Mouse (Mus musculus): ENCODE data around the gene March2. TPM values are rescaled to one million over a fixed set of nuclear protein-coding genes. Genes with fewer than 3 reads are reported as not detected.

The March2 gene
- polyA plus RNA-seq, 1 experiment, result 290 TPM

GRCm38 (mm10) chr17:33717982-33718381 is 488 bp downstream of the March2 start:
- Histone ChIP-seq H3K4me3 (ENCODE audit: extremely low read depth, insufficient read depth, insufficient read length) (peak overlapping the region; percentile 93), H3K36me3 (ENCODE audit: control insufficient read depth, insufficient read depth, low read length) (no peaks in the 10 kb centered on the region), H3K27me3 (ENCODE audit: control insufficient read depth, insufficient read depth, low read length) (no peaks in the 10 kb centered on the region), H3K27ac (ENCODE audit: insufficient read depth, low read length) (peak overlapping the region; percentile 15), H3K4me1 (ENCODE audit: control insufficient read depth, insufficient read depth, insufficient read length) (peaks cover 4% of the 10 kb centered on the region; the same call in 1 of the 2 replicates)
- TF ChIP-seq CTCF (IDR thresholded peaks at IDR 0.05; ENCODE audit: extremely low read depth, insufficient read depth, insufficient read length, insufficient replicate concordance) (no peak), POLR2A (IDR thresholded peaks at IDR 0.05; ENCODE audit: low read depth, low read length) (no peak)
- no peak for DNase-seq (ENCODE audit: low read depth in 1 of 2, low spot score in 2 of 2)
- 8% methylated on average over 8 of the region's 8 CpGs for WGBS

GRCm38 (mm10) chr17:33717246-33717645 is 1.2 kb downstream of the March2 start:
- H3K27ac ChIP-seq (ENCODE audit: insufficient read depth, low read length), result no peak overlapping the region
- no peaks in the 10 kb centered on the region for H3K36me3 ChIP-seq (ENCODE audit: control insufficient read depth, insufficient read depth, low read length)
- peaks cover 4% of the 10 kb centered on the region; the same call in 1 of the 2 replicates for H3K4me1 ChIP-seq (ENCODE audit: control insufficient read depth, insufficient read depth, insufficient read length)
- H3K27me3 ChIP-seq (ENCODE audit: control insufficient read depth, insufficient read depth, low read length), result no peaks in the 10 kb centered on the region
- TF ChIP-seq CTCF (IDR thresholded peaks at IDR 0.05; ENCODE audit: extremely low read depth, insufficient read depth, insufficient read length, insufficient replicate concordance), result no peak
- TF ChIP-seq POLR2A (IDR thresholded peaks at IDR 0.05; ENCODE audit: low read depth, low read length), result no peak
- no peak overlapping the region for H3K4me3 ChIP-seq (ENCODE audit: extremely low read depth, insufficient read depth, insufficient read length)
- WGBS, result 96% methylated on average over 1 of the region's 1 CpGs
- no peak for DNase-seq (ENCODE audit: low read depth in 1 of 2, low spot score in 2 of 2)

- DNase-seq (ENCODE audit: low read depth in 1 of 2, low spot score in 2 of 2), result no peak
- no peak overlapping the region for H3K4me3 ChIP-seq (ENCODE audit: extremely low read depth, insufficient read depth, insufficient read length)
- TF ChIP-seq POLR2A (IDR thresholded peaks at IDR 0.05; ENCODE audit: low read depth, low read length), result no peak
- no peak for TF ChIP-seq CTCF (IDR thresholded peaks at IDR 0.05; ENCODE audit: extremely low read depth, insufficient read depth, insufficient read length, insufficient replicate concordance)
- no peaks in the 10 kb centered on the region for H3K36me3 ChIP-seq (ENCODE audit: control insufficient read depth, insufficient read depth, low read length)
- H3K27me3 ChIP-seq (ENCODE audit: control insufficient read depth, insufficient read depth, low read length), result no peaks in the 10 kb centered on the region
- WGBS, result 85% methylated on average over 1 of the region's 1 CpGs
- no peak overlapping the region for H3K27ac ChIP-seq (ENCODE audit: insufficient read depth, low read length)
- peaks cover 6% of the 10 kb centered on the region; the same call in 1 of the 2 replicates for H3K4me1 ChIP-seq (ENCODE audit: control insufficient read depth, insufficient read depth, insufficient read length)
Observed at GRCm38 (mm10) chr17:33714779-33715178, 3.7 kb downstream of the March2 start.

GRCm38 (mm10) chr17:33713271-33713670 is 5.2 kb downstream of the March2 start:
- no peak for DNase-seq (ENCODE audit: low read depth in 1 of 2, low spot score in 2 of 2)
- Histone ChIP-seq H3K4me3 (ENCODE audit: extremely low read depth, insufficient read depth, insufficient read length) (no peak overlapping the region), H3K27ac (ENCODE audit: insufficient read depth, low read length) (no peak overlapping the region), H3K4me1 (ENCODE audit: control insufficient read depth, insufficient read depth, insufficient read length) (peaks cover 6% of the 10 kb centered on the region; the same call in 1 of the 2 replicates), H3K27me3 (ENCODE audit: control insufficient read depth, insufficient read depth, low read length) (no peaks in the 10 kb centered on the region), H3K36me3 (ENCODE audit: control insufficient read depth, insufficient read depth, low read length) (peaks cover 4% of the 10 kb centered on the region; the same call in 1 of the 2 replicates)
- WGBS, result 67% methylated on average over 5 of the region's 5 CpGs
- TF ChIP-seq CTCF (IDR thresholded peaks at IDR 0.05; ENCODE audit: extremely low read depth, insufficient read depth, insufficient read length, insufficient replicate concordance), result no peak
- no peak for TF ChIP-seq POLR2A (IDR thresholded peaks at IDR 0.05; ENCODE audit: low read depth, low read length)

GRCm38 (mm10) chr17:33709834-33710233 is 8.6 kb downstream of the March2 start:
- H3K36me3 ChIP-seq (ENCODE audit: control insufficient read depth, insufficient read depth, low read length), result peaks cover 15% of the 10 kb centered on the region
- H3K27me3 ChIP-seq (ENCODE audit: control insufficient read depth, insufficient read depth, low read length), result no peaks in the 10 kb centered on the region
- H3K4me3 ChIP-seq (ENCODE audit: extremely low read depth, insufficient read depth, insufficient read length), result no peak overlapping the region
- TF ChIP-seq CTCF (IDR thresholded peaks at IDR 0.05; ENCODE audit: extremely low read depth, insufficient read depth, insufficient read length, insufficient replicate concordance) (no peak), POLR2A (IDR thresholded peaks at IDR 0.05; ENCODE audit: low read depth, low read length) (no peak)
- peaks cover 2% of the 10 kb centered on the region; the same call in 1 of the 2 replicates for H3K4me1 ChIP-seq (ENCODE audit: control insufficient read depth, insufficient read depth, insufficient read length)
- no peak overlapping the region for H3K27ac ChIP-seq (ENCODE audit: insufficient read depth, low read length)
- no peak for DNase-seq (ENCODE audit: low read depth in 1 of 2, low spot score in 2 of 2)
- 82% methylated on average over 3 of the region's 3 CpGs for WGBS

GRCm38 (mm10) chr17:33703091-33703490 is 15.4 kb downstream of the March2 start:
- peaks cover 21% of the 10 kb centered on the region for H3K36me3 ChIP-seq (ENCODE audit: control insufficient read depth, insufficient read depth, low read length)
- H3K4me3 ChIP-seq (ENCODE audit: extremely low read depth, insufficient read depth, insufficient read length), result no peak overlapping the region
- H3K27ac ChIP-seq (ENCODE audit: insufficient read depth, low read length), result no peak overlapping the region
- H3K27me3 ChIP-seq (ENCODE audit: control insufficient read depth, insufficient read depth, low read length), result no peaks in the 10 kb centered on the region
- 92% methylated on average over 9 of the region's 9 CpGs for WGBS
- H3K4me1 ChIP-seq (ENCODE audit: control insufficient read depth, insufficient read depth, insufficient read length), result no peaks in the 10 kb centered on the region
- DNase-seq (ENCODE audit: low read depth in 1 of 2, low spot score in 2 of 2), result no peak
- TF ChIP-seq CTCF (IDR thresholded peaks at IDR 0.05; ENCODE audit: extremely low read depth, insufficient read depth, insufficient read length, insufficient replicate concordance) (no peak), POLR2A (IDR thresholded peaks at IDR 0.05; ENCODE audit: low read depth, low read length) (no peak)

- Histone ChIP-seq H3K36me3 (ENCODE audit: control insufficient read depth, insufficient read depth, low read length) (peaks cover 20% of the 10 kb centered on the region), H3K4me1 (ENCODE audit: control insufficient read depth, insufficient read depth, insufficient read length) (no peaks in the 10 kb centered on the region), H3K27me3 (ENCODE audit: control insufficient read depth, insufficient read depth, low read length) (no peaks in the 10 kb centered on the region), H3K4me3 (ENCODE audit: extremely low read depth, insufficient read depth, insufficient read length) (no peak overlapping the region), H3K27ac (ENCODE audit: insufficient read depth, low read length) (no peak overlapping the region)
- TF ChIP-seq CTCF (IDR thresholded peaks at IDR 0.05; ENCODE audit: extremely low read depth, insufficient read depth, insufficient read length, insufficient replicate concordance) (no peak), POLR2A (IDR thresholded peaks at IDR 0.05; ENCODE audit: low read depth, low read length) (no peak)
- WGBS, result 50% methylated on average over 1 of the region's 1 CpGs
- DNase-seq (ENCODE audit: low read depth in 1 of 2, low spot score in 2 of 2), result no peak
Observed at GRCm38 (mm10) chr17:33702178-33702577, 16.3 kb downstream of the March2 start.

Data from spleen, adult 2 months (tissue).